Mouse (Mus musculus): Measurements from ENCODE around the gene Pla2g6. TPM values are rescaled to one million over a fixed set of nuclear protein-coding genes. Genes with fewer than 3 reads are reported as not detected.

The Pla2g6 gene
- total and polyA plus RNA-seq, 2 experiments from 2014 or later, result 15.2 to 28.8 TPM

DNA sequence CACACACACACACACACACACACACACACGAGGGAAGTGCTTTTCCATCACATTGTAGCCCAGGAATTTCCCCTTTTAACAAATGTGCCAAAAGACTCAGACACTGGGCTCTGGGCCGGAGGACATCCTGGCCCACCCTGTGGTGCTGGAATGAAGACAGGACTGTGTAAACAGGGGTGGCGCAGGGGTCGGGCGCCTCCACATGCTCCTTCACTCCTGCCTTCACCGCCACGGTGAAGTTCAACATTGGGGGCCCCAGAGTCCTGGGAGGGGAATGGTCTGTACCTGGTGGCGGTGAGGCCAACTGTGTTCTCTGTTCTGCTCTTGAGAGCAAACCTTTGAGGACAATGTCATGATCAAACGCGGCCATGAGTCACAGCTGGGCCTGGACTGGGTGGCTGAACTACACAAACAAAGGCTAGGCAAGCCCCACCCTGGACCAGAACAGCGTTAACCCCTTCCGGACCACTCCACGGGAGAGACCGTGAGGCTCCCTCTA is 40.2 kb upstream of the Pla2g6 start:
- no peak for DNase-seq (ENCODE audit: low spot score)
- Histone ChIP-seq H3K9me3 (ENCODE audit: low read length) (no peaks in the 10 kb centered on the region), H3K4me1 (ENCODE audit: insufficient read depth, low read length) (no peaks in the 10 kb centered on the region), H3K36me3 (ENCODE audit: insufficient read depth, low read length) (peaks cover 62% of the 10 kb centered on the region), H3K9ac (replicated peaks; ENCODE audit: low read length) (no peak overlapping the region), H3K27me3 (ENCODE audit: insufficient read depth, low read length) (no peaks in the 10 kb centered on the region), H3K4me3 (ENCODE audit: low read length) (no peak overlapping the region), H3K27ac (peak overlapping the region; percentile 18; the same call in 1 of the 2 replicates), H3K4me2 (ENCODE audit: low read depth, low read length) (no peak overlapping the region)
- 61% methylated on average over 14 of the region's 14 CpGs for WGBS
- no peak for TF ChIP-seq CTCF (IDR thresholded peaks at IDR 0.05; ENCODE audit: low read depth)
- peak; percentile 38 for ATAC-seq

- no peak for DNase-seq (ENCODE audit: low spot score)
- Histone ChIP-seq H3K9me3 (ENCODE audit: low read length) (no peaks in the 10 kb centered on the region), H3K4me3 (ENCODE audit: low read length) (no peak overlapping the region), H3K27ac (no peak overlapping the region), H3K4me1 (ENCODE audit: insufficient read depth, low read length) (no peaks in the 10 kb centered on the region), H3K9ac (replicated peaks; ENCODE audit: low read length) (no peak overlapping the region), H3K36me3 (ENCODE audit: insufficient read depth, low read length) (peaks cover 67% of the 10 kb centered on the region), H3K4me2 (ENCODE audit: low read depth, low read length) (no peak overlapping the region), H3K27me3 (ENCODE audit: insufficient read depth, low read length) (no peaks in the 10 kb centered on the region)
- ATAC-seq, result no peak
- WGBS, result 92% methylated on average over 5 of the region's 5 CpGs
- TF ChIP-seq CTCF (IDR thresholded peaks at IDR 0.05; ENCODE audit: low read depth), result no peak
Observed at GRCm38 (mm10) chr15:79366402-79366801, 38.2 kb upstream of the Pla2g6 start.

DNA sequence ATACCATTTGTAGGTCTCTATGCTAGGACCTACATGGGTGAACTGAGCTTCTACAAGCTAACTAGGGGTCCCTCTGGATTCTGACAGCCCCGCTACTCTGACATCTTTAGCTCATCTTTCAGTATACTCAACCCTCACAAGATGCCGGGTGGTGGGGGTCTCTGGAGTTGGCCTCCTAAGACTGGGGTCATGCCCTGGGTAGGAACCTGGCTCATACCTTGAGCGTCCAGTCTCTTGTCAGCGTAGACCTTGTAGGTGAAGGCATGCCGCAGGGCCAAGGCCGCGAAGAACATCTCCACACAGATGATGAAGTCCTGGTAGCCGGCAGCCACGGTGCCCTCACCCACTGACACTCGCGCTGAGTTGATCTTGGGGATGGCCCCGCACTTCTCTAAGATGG is 36.9 kb upstream of the Pla2g6 start:
- peaks cover 1% of the 10 kb centered on the region; the same call in 1 of the 2 replicates for H3K4me1 ChIP-seq (ENCODE audit: insufficient read depth, low read length)
- no peak for TF ChIP-seq CTCF (IDR thresholded peaks at IDR 0.05; ENCODE audit: low read depth)
- 97% methylated on average over 12 of the region's 12 CpGs for WGBS

GRCm38 (mm10) chr15:79364120-79364519 is 35.9 kb upstream of the Pla2g6 start:
- H3K4me1 ChIP-seq (ENCODE audit: insufficient read depth, low read length), result peaks cover 4% of the 10 kb centered on the region; the same call in 1 of the 2 replicates
- H3K27ac ChIP-seq, result no peak overlapping the region
- ATAC-seq, result no peak
- no peaks in the 10 kb centered on the region for H3K27me3 ChIP-seq (ENCODE audit: insufficient read depth, low read length)
- no peak overlapping the region for H3K9ac ChIP-seq (replicated peaks; ENCODE audit: low read length)
- TF ChIP-seq CTCF (IDR thresholded peaks at IDR 0.05; ENCODE audit: low read depth), result no peak
- no peak overlapping the region for H3K4me3 ChIP-seq (ENCODE audit: low read length)
- peaks cover 62% of the 10 kb centered on the region for H3K36me3 ChIP-seq (ENCODE audit: insufficient read depth, low read length)
- H3K9me3 ChIP-seq (ENCODE audit: low read length), result no peaks in the 10 kb centered on the region
- H3K4me2 ChIP-seq (ENCODE audit: low read depth, low read length), result no peak overlapping the region
- WGBS, result 79% methylated on average over 6 of the region's 6 CpGs
- no peak for DNase-seq (ENCODE audit: low spot score)

More for the DNA sequence above, 36.9 kb upstream of the Pla2g6 start:
- no peak for ATAC-seq
- no peak overlapping the region for H3K9ac ChIP-seq (replicated peaks; ENCODE audit: low read length)
- no peaks in the 10 kb centered on the region for H3K9me3 ChIP-seq (ENCODE audit: low read length)
- no peak overlapping the region for H3K4me3 ChIP-seq (ENCODE audit: low read length)
- no peak overlapping the region for H3K27ac ChIP-seq
- H3K36me3 ChIP-seq (ENCODE audit: insufficient read depth, low read length), result peaks cover 65% of the 10 kb centered on the region
- no peak overlapping the region for H3K4me2 ChIP-seq (ENCODE audit: low read depth, low read length)
- no peaks in the 10 kb centered on the region for H3K27me3 ChIP-seq (ENCODE audit: insufficient read depth, low read length)
- DNase-seq (ENCODE audit: low spot score), result no peak

DNA sequence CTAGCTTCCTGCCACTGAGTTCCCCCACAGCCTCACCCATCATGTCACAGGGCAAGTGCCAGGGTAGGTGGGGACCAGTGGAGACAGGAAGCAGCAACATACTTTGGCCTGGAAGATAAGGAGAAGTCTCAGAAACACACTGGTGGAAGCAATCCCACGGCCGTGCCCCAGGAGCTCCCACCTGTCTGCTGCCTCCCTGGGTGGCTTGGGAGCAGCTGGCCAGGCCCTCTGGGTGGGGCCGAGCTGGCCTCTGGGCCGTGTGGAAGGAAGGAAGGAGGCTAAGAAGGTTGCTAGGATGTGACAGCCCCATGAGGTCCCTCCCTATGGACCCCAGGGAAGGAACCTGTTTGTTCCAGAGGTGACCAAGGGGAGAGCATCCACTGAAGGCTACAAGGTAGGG is 32.8 kb upstream of the Pla2g6 start:
- DNase-seq (ENCODE audit: low spot score), result no peak
- no peak overlapping the region for H3K4me3 ChIP-seq (ENCODE audit: low read length)
- 56% methylated on average over 4 of the region's 4 CpGs for whole genome bisulfite sequencing
- H3K36me3 ChIP-seq (ENCODE audit: insufficient read depth, low read length), result peaks cover 41% of the 10 kb centered on the region
- no peak for ATAC-seq
- TF ChIP-seq CTCF (IDR thresholded peaks at IDR 0.05; ENCODE audit: low read depth), result no peak
- no peak overlapping the region for H3K27ac ChIP-seq
- H3K9ac ChIP-seq (replicated peaks; ENCODE audit: low read length), result no peak overlapping the region
- no peaks in the 10 kb centered on the region for H3K27me3 ChIP-seq (ENCODE audit: insufficient read depth, low read length)
- H3K9me3 ChIP-seq (ENCODE audit: low read length), result no peaks in the 10 kb centered on the region
- no peak overlapping the region for H3K4me2 ChIP-seq (ENCODE audit: low read depth, low read length)
- peaks cover 12% of the 10 kb centered on the region for H3K4me1 ChIP-seq (ENCODE audit: insufficient read depth, low read length)

DNA sequence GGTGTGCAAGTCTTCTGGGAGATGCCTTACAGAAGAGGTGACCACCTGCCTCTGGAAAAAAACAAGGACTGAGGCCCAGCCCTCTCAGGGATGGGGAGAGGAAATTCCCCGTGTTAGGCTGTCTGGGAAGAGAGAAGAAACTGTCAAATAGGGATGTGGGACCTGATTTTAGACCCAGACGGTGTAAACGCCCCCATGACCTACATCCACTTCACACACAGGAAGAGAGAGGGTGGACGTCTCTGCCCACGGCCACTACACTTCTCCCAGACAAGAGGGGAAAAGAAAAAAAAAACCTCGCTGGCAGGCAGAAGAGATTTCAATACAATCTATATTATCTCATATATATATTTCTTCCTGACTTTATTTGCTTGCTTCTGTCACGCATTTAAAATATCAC is 32.2 kb upstream of the Pla2g6 start:
- no peak for ATAC-seq

DNA sequence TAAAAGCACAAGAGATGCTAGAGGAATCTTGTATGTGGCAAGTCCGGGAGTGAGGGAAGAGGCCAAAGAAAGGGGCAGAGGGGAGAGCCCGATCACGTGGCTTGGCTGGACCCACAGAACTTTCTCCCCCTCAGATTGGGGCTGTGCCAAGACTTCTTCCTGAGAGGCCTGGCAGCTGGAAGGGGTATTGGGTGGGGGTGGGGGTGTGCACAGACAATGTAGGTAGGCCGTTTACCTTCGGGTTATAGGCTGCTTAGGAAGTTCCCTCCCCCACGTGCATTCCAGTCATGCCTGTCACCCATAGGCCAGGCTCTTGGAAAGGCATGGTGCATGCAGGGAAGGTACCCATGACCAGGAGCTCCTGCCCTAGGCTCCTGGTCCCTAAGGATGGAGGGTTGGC is 31.8 kb upstream of the Pla2g6 start:
- H3K4me1 ChIP-seq (ENCODE audit: insufficient read depth, low read length), result peaks cover 12% of the 10 kb centered on the region
- no peak overlapping the region for H3K27ac ChIP-seq
- TF ChIP-seq CTCF (IDR thresholded peaks at IDR 0.05; ENCODE audit: low read depth), result no peak
- no peaks in the 10 kb centered on the region for H3K9me3 ChIP-seq (ENCODE audit: low read length)
- H3K27me3 ChIP-seq (ENCODE audit: insufficient read depth, low read length), result no peaks in the 10 kb centered on the region
- H3K4me2 ChIP-seq (ENCODE audit: low read depth, low read length), result no peak overlapping the region
- H3K4me3 ChIP-seq (ENCODE audit: low read length), result no peak overlapping the region
- peaks cover 30% of the 10 kb centered on the region for H3K36me3 ChIP-seq (ENCODE audit: insufficient read depth, low read length)
- 33% methylated on average over 6 of the region's 6 CpGs for WGBS
- DNase-seq (ENCODE audit: low spot score) (peak; percentile 36), ATAC-seq (no peak)
- H3K9ac ChIP-seq (replicated peaks; ENCODE audit: low read length), result no peak overlapping the region

More for the DNA sequence above, 32.2 kb upstream of the Pla2g6 start:
- Histone ChIP-seq H3K27me3 (ENCODE audit: insufficient read depth, low read length) (no peaks in the 10 kb centered on the region), H3K36me3 (ENCODE audit: insufficient read depth, low read length) (peaks cover 34% of the 10 kb centered on the region), H3K4me3 (ENCODE audit: low read length) (no peak overlapping the region), H3K9me3 (ENCODE audit: low read length) (no peaks in the 10 kb centered on the region), H3K4me2 (ENCODE audit: low read depth, low read length) (no peak overlapping the region), H3K9ac (replicated peaks; ENCODE audit: low read length) (no peak overlapping the region), H3K27ac (no peak overlapping the region), H3K4me1 (ENCODE audit: insufficient read depth, low read length) (peaks cover 12% of the 10 kb centered on the region)
- no peak for TF ChIP-seq CTCF (IDR thresholded peaks at IDR 0.05; ENCODE audit: low read depth)
- DNase-seq (ENCODE audit: low spot score), result no peak
- WGBS, result 69% methylated on average over 7 of the region's 7 CpGs

All from hindbrain, postnatal 0 days (tissue).